Mouse (Mus musculus): ENCODE data around the gene Pdcd7.

Gene Pdcd7

GRCm38 (mm10) chr9:65356561-65356960, 10.7 kb downstream of the Pdcd7 start:
- no peak for DNase-seq (ENCODE audit: low spot score in 2 of 2)

GRCm38 (mm10) chr9:65356971-65357370, 11.1 kb downstream of the Pdcd7 start:
- DNase-seq (ENCODE audit: low spot score in 2 of 2), result no peak

DNA sequence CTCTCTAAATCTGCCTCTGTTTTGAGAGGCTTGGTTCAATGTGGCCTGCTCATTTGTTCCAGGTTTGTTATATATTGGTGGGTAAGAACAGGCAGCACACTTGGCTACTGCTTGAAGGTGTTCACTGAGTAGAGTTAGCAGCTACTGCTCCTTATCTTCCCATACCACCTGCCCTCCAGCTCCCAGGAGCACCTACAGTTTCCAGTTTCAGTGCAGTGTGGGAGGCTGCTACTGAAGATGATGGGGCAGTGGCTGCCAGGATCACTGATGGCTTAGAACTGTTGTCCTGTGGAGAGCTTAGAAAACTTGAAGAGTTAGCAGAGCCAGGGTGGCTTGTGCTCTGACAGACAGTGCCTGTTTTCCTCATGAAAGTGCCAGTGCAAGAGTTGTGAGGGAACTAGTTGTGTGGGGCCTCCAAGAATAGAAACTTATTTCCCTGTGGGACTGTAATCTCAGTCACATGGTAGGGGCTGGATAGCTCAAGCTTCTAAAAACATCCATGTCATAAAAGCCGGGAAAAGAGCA, 13.1 kb downstream of the Pdcd7 start:
- no peak for DNase-seq (ENCODE audit: low spot score in 2 of 2)

- no peak for DNase-seq (ENCODE audit: low spot score in 2 of 2)
Measured at GRCm38 (mm10) chr9:65360641-65361448, 14.9 kb downstream of the Pdcd7 start, which contains the start of gene Ubap1l. Ubap1l (plus strand) TSS chr9:65361041.

DNA sequence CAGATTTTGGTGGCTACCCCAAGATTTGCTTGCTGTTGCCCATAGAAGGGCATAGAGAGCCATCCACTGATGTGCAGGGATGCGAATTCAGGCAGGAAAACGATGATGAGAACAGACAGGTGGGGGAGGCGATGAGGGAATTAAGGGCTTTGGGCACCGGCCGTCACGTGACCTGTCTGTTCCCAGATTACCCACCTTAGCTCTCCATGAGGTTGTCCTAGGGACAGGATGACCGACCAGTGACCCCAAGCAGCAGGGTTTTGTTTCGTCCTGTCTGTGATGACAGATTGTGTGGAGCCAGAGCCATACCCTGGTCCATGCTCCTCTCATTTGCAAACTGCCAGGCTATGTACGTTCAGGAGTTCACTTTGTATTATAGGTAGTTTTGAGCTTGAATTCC, 17.8 kb downstream of the Pdcd7 start:
- no peak for DNase-seq (ENCODE audit: low spot score in 2 of 2)

- no peak for DNase-seq (ENCODE audit: low spot score in 2 of 2)
Measured at GRCm38 (mm10) chr9:65365721-65366120, 19.8 kb downstream of the Pdcd7 start.

DNA sequence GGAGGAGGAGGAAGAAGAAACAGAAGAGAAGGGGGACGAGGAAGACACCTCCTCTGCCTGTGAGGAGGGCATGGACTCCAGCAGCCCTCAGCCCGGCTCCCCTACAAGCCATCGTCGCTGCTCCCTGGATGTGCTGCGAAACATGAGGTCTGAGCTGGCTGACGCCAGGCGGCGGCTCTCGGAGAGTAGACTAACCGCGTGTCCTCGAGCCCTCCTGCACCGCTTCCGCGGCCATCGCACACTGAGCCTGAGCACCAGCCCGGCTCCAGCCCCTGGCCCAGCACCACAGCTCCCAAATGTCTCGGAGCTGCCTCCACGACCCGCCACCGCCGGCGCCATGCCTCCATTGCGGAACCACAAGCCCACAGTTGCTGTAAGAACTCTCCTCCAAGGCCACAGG, 25.9 kb downstream of the Pdcd7 start:
- DNase-seq (ENCODE audit: low spot score in 2 of 2), result no peak

DNA sequence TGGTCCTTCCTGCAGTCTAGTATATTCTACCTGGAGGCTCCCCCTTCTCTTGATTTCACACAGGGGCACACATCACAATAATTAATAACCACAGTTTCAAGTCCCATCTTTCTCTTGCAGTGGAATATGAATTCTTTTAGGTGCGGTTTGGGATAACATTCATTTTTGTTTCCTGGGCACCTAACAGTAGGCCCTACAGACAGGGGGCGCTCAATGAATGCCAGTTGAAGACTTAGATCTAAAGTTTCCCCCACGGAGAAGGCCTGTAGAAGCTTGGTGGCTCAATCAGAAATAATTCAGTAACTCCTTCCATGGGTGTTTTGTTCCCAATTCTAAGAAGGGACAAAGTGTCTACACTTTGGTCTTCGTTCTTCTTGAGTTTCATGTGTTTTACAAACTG, 26.5 kb downstream of the Pdcd7 start:
- no peak for DNase-seq (ENCODE audit: low spot score in 2 of 2)

DNA sequence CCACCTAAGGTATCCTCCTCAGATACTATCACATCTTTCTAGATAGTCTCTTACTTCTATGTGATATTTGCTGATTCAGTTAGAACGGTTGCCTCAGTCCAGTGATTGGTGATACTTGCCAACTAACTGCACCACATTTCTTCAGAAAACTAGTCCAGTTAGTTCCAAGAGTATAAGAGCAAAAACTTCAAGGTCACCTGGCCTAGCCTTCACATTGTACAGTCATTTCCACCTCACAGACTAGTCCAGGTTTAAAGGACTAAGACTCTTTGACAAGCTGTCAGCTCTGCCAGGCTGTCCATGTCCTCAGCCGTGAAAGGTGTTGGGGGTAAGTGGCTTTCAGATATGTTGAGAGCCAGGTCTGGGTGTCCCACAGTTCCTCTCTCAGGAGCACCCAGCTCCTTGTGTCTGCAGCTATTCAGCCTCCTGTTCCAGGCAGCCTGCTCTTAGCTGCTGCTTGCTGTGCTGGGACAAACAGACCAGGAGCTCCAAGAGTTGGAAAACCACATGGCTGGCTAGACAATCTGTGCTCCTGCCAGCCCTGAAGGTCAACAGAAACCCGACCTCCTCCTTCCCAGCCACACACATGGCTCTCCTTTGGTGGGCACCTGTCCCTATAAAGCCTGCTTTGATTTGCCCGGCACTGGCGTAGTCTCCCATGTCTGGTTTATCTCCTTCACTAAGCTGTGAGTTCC, 28.7 kb downstream of the Pdcd7 start:
- no peak for DNase-seq (ENCODE audit: low spot score in 2 of 2)

DNA sequence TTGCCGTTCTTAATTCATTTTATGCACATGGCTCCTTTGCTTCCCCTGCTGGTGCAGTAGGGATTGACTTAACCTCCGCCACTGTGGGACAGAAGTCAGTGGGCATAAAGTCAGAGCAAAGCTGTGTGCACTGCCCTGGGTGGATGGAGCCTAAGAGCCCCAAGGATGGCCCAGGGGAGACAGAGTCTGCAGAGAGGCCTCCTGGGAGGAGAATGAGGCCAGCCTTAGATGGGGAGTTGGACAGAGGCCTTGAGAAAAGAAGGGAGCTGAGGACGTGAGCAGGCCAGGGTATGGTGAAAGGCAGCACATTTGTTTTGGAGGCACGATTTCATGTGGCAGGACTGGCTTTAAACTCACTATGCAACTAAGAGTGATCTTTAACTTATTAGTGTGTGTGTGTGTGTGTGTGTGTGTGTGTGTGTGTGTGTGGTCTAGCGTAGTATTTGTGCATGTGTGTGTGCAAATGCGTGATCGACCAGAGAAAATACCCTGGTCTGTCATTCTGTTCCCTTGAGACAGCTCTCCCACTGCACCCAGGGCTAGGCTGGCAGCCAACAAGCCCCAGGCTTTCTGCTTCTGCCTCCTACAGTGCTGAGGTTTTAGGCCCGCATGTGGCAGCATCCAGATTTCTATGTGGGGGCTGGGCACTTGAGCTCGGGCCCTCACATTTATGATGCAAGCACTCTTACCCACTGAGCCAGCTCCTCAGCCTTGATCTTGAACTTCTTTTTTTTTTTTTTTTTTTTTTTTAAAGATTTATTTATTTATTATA, 29.4 kb downstream of the Pdcd7 start:
- DNase-seq (ENCODE audit: low spot score in 2 of 2), result peak; percentile 51 to 54

- no peak for DNase-seq (ENCODE audit: low spot score in 2 of 2)
Measured at GRCm38 (mm10) chr9:65381017-65381590, 35.2 kb downstream of the Pdcd7 start.

DNA sequence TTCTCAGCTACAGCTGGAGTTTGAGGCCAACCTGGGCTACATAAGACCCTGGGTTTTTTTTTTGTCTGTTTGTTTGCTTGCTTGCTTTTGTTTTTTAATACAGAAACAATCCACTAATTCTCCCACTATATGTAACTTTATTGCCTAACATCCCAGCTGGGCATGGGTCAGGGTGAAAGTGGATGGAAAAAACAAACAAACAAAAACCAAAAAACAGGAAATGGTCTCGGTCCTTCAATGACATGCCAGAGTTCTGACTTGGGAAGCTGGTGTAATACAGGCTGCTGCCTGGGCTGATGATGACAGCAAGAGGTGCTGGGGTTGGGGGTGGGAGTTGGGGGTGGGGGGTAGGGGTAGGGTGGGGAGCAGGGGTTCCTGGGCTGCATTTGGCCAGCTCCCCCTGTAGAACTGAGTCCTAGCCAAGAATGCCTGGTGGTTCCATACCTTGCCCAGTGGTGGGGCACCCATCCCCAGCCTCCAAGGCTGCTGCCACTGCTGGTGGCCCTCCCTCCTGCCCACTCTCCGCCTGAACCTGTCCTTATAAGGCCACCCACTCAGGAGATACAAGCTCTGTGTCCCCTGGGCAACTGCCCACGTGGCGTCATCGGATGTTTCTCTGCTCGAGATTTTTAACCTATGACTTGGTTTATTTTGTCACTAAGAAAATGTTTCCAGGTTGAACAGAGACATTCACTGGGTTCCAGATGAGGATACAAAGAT, 36.3 kb downstream of the Pdcd7 start:
- no peak for DNase-seq (ENCODE audit: low spot score in 2 of 2)

- no peak for DNase-seq (ENCODE audit: low spot score in 2 of 2)
Measured at GRCm38 (mm10) chr9:65382751-65383097, 36.8 kb downstream of the Pdcd7 start.

DNA sequence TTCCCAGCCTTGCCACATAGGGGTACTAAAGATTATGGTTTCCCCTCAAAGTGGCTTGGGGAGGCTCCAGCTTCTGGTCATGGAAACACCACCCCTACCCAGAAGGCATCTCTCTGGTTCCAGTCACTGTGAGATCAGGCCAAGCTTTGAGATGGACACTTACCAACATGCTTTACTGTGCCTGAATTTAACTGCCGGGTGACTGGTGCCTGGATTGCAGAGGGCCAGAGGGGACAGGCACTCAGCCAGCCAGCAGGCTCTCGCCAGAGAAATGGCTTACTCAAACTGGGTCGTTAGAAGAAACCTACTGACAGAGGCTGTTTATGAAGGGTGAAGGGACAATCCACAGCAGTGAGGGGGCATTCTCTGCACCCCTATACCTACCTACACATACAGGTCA, 38.4 kb downstream of the Pdcd7 start:
- DNase-seq (ENCODE audit: low spot score in 2 of 2), result no peak

DNA sequence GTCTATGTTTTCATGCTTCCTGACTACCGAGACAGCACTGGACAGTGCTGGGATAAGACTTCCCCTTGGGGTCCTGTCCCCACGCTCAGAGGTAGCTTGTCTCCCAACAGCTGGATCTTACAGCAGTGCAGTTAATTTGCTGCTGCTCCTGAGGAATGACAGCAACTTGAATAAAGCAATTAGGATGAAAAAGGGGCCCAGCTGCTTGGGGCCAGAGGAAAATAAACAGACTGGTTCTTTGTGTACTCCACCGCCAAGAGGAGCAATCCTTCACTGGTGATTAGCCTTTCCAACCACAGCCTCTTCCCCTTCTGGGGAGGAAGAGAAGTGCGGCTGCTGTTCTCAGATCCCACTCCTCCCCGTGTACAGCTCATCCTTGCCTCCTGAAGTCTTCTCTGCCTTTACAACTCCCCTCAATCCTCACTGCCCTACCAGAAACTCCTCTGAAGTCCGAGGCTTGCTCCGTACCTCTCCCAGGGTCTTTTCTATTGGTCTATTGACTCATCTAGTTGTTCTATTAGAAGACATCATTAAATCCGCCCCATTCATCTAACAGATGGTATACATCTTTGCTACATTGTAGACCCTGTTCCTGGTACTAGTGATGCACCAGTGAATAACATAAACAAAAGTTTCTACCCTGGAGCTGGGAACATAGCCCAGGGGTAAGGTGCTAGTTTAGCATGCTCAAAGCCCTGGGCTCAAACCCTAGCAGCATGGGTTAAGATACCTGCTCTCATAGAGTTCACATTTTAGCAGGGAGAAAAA, 40.7 kb downstream of the Pdcd7 start:
- no peak for DNase-seq (ENCODE audit: low spot score in 2 of 2)

DNA sequence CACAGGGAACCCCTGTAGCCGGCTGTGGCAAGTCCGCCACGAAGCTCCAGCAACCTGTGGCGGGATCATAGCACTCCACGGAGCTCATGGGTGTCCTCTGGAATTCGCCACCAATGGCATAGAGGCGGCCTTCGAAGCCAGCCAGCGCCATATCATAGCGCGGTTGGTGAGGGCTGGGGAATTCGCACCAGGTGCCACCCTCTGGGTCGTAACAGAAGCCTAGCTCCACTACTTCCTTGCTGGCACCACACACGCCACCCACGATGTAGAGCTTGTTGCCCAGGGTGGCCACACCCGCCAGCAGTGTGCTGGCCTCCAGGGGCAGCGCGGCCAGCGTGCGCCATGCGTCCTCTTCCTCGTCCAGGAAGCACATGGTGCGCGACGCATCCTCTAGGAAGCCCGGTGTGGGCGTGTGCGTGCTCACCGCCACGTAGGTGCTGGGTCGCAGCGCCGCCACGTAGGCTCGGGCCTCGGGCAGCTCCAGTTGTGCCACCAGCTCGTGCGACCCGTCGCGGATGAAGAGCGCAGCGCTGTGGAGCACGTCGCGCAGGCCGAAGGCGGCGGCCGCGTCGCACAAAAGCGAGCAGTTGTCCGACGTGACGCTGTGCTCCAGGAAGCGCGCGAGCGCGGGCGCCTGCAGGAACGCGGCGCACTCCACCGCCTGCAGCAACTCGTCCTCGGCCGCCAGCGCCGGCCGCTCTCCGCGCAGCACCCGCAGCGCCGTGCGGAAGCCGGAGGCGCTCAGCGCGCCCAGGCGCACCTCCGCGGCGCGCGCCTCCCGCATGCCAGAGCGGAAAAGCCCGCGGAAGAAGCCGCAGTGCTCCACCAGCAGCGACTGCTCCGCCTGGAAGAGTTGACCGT, 45.1 kb downstream of the Pdcd7 start:
- DNase-seq (ENCODE audit: low spot score in 2 of 2), result no peak

GRCm38 (mm10) chr9:65391613-65391964, 45.7 kb downstream of the Pdcd7 start, which contains the start of gene Kbtbd13:
Kbtbd13 (minus strand) TSS chr9:65391652.
- DNase-seq (ENCODE audit: low spot score in 2 of 2), result no peak

DNA sequence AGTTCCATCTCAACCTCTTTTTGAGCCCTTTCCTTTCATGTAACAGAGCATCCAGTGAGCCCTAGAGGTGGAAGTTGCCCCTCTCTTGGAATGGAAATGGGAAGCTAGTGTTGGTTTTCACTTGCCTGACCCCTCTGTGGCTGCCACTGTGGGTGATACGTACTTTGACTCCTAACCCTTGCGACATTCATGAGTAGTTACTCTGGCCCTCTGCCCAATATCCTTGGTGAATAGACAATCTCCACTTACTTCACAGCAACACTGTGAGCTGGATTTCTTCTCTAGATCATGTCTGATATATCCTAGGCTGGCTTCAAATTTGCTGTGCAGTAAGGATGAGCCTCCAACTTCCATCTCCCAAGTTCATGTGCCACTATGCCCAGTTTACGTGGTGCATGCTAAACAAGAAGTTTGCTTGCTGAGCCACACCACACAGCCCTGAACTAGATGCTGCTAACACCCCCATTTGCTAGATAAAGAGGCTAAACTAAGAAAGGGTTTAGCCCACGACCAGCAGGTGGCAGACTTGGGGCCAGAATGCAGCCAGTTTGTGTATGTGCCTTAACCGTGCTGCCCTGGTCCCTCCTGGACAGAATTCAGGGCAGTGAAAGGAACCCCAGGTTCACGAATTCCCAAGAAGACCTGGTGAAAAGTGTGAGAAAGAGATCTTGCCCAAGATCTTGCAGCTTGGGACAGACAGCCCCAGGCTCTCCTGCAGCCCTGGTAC, 46.9 kb downstream of the Pdcd7 start:
- peak in 1 of 2 experiments; percentile 35 for DNase-seq (ENCODE audit: low spot score in 2 of 2)

- DNase-seq (ENCODE audit: low spot score in 2 of 2), result no peak
Measured at GRCm38 (mm10) chr9:65393606-65394005, 47.7 kb downstream of the Pdcd7 start.

All from frontal cortex, postnatal 14 days (tissue).